Mouse (Mus musculus): Measurements from ENCODE around the gene Klhl10.

Klhl10 gene

DNA sequence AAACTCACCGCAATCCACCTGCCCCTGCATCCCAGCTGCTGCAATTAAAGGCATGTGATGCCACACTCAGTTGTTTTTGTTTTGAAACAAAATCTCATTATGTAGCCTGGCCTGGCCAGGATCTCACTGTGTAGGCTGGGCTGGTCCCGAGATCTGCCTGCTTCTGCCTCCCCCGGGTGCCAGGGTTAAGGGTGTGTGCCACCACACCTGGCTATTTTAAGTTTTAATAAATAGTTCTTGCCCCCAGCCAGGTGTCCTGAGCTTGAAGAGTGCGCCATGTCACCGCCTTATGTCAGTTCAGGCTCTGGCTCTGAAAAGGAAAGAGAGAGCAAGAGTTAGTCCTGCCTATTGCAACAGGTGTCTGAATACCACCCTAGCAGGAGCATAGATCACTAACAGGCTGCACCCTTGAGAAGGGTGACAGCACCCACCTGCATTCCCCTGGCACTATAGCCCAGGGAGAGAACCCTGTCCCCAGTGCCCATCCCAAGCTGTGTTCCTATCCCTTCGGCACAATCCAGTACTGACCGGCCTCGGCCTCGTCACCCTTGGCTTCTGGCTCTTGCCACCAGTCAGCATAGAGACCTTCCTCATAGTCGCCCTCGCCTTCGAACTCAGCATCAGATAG is 32.8 kb upstream of the Klhl10 start:
- DNase-seq: no peak

DNA sequence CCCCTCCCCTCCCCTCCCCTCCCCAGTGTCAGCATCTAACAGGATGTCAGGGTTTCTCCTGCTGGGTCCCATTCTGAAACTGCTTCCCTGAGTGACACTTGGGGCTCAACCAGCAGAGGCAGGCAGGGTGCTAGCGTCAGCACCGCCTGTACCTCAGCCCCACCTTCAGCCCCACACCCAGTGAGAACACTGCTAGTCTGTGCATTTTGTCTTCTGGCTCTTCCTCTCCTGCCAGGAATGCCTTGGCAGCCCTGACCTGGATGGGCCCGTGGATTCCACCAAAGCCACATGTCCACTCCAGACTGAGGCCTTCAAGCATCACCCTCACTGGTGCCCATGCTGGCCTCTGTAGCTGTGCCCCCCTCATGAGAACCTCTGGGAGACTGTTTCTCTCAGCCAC is 32.0 kb upstream of the Klhl10 start:
- no peak for DNase-seq

DNA sequence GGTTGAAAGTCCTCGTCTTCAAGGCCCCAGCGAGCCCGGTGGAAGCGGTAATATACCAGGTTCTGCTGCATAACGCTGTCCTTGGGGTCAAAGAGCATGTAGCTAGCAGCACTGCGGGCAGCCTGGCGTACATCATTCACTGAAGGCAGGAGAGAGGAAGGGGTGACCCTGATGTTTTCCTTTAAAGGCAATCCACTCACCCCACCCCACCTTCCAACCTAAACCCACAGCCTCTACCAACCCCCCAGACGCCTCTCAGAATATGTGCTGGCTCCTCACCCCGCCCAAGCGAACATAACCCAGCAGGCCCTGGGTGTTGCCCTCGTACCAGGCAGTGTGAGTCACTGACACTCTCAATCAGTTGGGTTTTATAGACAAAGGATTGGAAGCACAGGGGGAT is 30.0 kb upstream of the Klhl10 start:
- no peak for DNase-seq

DNA sequence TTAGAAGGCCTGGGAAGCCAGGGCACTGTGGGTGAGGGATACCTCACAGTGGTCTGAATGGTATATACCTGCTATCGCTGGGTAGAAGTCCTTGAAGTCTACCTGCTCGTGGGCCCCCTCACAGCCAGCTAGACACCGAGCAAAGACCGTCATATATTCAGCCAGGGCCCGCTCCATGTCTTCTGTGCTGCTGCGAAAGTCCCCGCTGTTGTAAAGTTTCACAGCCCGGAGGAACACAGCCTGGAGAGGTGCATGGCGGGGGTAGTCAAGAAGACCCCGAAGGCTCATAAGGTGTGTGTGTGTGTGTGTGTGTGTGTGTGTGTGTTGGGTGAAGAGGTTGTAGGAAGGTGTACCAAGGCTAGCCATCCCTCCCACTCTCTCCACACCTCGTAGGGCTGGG is 28.2 kb upstream of the Klhl10 start:
- no peak for DNase-seq

DNA sequence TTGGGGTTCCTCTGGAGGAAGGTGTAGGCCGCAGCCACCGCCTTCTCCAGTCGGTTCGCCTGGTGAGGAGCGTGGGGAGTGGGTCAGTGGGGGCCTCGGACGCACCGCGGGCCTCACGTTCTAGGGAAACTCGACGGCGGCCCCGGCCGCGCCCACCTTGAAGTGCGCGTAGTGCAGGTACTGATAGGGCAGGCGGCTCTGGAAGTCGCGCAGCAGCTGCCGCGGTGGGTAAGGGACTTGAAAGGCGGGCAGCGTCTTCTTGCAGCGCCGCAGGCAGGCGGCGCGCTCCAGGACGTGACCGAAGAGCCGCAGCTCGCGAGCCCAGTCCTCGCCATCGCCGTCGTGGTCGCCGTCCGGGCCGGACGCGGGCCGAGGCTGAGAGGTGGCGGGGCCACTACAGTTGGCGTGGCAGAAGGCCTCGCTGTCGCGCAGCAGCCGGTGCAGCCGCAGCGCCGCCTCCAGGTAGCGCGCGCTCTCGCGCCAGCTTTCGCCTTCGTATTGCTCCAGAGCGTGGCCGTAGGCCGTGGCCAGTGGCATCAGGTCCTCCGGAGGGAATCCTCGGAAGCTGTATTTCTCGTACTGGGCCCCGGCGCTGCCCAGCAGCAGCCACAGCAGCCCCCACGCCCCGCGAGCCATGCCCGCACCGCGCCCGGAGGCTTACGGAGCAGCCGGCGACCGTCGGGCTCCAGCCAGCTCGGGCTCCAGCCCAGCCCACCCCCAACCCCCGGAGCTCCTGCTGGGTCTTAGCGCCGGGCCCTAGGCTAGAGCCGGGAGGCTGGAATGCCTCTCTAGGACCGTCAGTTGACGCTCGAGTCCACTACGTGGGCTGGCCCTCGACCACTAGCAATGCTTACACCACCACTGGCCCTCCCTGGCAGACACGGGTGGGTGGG is 27.4 kb upstream of the Klhl10 start, which contains the start of gene P3h4:
Gene P3h4, minus strand, starts transcription at position 816 of the 893 bp plus-strand sequence.
- DNase-seq: peak; percentile 75

DNA sequence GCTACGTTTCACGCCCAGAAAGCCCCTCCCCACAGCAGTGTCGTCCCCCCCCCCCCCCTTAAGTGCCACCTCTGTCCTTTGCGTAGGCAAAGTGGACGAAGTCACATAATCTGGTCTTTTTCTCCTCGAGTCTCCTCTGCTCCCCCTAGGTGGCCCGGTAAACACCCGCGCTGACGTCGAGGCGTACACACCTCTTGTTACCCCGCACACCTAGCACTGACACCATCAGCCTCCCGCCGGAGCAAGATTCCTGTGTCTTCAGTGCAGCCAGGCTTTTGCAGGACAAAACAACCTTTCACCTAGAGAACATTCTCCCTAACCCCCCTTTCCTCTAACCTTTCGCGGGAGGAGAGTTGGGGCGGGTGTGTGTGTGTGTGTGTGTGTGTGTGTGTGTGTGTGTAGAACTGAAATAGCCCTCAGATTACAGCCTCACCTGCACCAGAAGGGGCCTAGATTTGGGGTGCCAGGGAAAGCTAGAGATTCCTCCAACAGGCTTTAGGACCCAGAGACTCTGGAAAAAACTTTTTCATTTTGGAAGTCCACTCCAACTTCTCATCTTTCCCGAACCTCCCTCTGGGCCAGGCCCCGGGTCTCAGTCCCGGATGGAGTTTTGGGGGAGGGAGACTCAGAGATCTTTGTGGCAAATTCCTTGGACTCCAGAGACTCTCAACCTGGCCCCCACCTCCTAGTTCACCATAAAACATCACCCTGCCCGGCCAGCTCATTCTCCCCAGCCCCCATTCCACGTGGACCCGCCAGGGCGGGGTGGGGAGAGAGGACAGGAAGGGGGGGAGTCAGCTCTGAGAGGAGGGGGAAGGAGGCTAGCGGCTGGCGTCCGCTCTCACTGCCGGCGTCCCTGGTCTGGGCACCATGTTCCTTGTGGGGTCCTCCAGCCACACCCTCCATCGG is 26.5 kb upstream of the Klhl10 start, which contains the start of gene Fkbp10:
Gene Fkbp10, plus strand, starts transcription at position 784 of the 909 bp plus-strand sequence.
- DNase-seq: no peak

DNA sequence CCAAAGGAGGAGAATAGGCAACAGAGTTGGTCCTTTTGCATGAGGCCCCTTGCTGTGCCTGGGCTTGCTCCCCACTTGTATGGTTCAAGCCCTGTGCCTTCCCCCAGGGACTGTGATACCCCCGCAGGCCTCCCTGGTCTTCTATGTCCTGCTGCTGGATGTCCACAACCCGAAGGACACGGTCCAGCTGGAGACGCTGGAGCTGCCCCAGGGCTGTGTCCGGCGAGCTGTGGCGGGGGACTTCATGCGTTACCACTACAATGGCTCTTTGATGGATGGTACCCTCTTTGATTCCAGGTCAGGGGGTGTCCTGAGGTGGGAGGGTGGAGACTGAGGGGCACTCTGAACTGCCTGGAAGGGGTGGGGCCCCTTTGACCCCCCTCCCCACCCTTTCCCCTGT is 20.2 kb upstream of the Klhl10 start:
- DNase-seq: no peak

DNA sequence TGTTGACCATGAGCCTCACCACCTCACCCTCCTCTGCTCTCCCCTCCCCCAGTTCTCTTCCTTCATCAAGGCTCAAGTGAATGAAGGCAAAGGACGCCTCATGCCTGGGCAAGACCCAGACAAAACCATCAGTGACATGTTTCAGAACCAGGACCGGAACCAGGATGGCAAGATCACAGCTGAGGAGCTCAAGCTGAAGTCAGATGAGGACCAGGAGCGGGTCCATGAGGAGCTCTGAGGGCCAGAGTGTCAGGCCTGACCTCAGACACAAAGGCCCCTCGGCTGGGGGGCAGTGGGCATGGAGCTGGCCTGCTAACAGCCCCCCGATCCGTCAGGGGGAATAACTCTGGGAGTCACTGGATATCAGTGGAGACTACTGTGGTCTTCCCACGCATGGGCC is 17.9 kb upstream of the Klhl10 start:
- DNase-seq: no peak

DNA sequence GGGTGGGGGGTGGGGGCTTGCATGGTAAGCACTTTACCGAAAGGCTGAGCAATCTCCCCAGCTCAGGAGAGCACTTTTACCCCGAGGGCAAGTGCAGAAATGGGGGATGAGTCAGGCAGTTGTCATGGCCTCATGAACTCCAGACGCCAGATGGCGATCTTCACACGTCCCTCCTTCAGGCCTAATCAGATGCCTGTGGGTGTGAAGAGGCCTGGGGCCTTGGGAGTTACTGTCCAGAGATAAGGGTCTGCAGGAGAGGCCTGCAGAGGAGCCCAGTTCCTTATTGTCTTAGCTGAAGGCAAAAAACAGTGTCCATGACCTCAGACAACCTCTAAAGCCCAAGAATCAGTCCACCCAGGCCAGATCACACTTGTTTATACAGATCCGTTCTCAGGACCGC is 15.9 kb upstream of the Klhl10 start:
- peak; percentile 62 for DNase-seq

DNA sequence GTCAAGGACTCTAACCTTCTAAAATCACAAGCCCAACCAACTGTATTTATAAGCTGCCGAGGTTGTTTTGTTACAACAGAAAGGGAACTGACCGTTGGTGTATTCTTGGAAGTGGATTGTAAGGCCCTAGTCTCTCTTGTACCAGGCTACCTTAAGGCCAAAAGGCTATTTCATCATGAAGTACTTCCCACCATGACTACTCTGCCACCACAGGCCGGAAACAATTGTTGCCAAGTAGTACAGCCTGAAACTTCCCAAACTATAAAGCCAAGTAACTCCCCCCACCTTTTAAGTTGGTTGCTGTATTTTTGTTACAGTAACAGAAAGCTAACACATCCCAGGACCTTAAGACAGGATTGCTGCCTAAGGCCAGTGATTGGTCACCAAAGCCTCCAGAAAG is 14.9 kb upstream of the Klhl10 start:
- no peak for DNase-seq

DNA sequence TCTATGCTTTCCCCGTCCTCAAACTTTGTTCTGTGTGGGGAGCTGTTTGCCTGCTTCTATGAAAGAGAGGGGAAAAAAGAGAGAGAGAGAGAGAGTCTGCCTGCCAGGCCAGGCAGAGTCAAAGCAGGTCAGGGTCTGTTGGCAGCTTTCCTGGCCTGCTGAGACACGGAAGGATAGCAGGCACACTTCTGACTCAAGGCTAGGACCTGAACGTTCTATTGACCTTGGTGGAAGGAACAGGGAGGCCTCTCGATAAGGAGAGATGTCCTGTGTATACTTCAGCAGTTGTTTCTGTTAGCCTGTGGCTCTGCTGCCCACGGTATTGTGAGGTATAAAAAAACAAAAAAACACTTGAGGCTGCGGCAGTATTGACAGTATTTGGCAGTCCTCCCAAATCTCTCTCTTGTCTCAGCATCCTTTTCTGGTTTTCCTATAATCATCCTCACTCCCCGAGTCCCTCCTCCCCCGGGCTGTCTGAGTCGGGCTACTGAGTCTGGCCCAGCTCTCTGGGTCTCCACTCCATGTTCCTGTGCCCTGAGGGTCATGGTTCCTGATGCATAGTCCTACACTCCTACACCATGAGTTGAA is 13.0 kb upstream of the Klhl10 start:
- no peak for DNase-seq

DNA sequence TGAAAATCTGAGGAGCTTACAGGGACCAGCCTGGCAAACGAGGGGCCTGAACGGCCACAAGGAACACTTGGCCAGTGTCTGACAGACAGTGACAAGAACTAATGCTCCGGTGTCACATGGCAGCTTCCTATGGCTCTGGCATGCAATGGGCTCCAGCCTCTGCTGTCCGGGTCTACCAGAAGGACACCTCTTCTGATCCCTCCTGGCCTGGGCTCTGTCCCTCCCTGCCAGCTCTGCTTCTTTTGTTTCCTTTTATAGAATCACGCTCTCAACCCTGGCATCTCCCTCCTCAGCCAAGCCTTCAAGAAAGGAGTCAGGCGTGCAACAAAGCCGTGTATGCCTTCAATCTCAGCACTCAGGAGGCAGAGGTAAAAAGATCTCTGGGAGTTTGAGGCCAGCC is 11.7 kb upstream of the Klhl10 start:
- DNase-seq: no peak

DNA sequence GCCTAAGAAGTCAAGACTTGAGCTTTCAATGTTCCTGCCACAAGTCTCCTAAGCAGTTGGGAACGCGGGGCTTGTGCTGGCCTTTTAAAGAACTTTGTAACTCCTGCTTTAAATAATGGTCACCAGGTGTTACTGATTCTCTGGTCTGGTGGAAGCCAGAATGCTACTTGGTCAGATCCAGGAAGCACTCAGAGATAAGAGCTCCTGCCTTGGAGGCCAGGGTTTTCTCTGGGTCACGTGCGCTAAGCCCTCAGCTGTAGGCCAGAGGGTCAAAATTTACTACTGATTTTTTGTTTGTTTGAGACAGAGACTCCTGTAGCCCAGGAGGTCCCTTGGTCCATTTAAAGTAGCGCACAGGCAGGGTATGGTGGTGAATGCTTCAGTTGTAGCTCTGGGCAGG is 9.7 kb upstream of the Klhl10 start:
- DNase-seq: no peak

DNA sequence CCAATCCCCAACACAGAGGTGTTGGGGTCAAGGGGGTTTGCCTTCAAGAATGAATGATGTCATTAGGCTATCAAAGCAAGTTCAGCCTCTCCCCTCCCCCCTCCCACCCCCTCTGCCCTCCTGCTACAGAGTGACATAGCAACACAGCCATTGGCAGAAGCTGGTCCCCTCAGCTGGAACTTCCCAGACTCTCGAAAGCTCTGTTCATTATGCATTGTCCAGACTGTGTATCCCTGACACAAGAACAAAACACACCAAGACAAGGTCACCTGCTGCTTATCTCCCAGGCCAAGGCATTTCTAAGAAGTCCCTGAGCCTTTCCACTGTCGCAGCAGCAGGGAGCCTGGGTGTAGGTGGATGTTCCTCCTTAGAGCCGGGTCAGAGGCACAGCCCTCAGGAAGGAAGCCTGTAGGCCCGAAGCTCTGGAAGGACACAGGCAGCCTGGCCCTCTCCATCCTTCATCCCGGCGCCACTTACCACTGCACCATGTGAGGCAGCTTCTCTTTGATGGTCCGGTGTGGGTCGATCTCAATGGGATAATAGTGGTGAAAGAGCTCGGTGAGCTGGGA is 6.0 kb upstream of the Klhl10 start:
- no peak for DNase-seq

DNA sequence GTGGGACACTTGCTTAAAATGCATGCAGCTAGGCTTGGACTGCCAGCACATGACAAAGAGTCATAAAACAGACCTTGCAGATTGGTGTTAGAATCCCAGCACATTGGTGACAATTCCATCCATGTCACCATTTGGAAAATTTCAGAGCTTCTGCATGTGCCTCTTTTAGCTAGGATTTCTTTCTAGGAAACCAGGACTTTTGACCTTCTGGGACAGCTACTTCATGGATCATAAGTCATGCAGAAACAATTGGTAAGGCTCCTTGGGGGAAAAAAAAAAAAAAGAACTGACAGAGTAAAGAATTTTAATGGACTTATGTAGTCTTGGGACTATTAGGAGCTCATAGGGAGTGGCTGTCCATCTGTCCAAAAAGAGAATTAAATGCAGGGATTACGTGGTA is 3.8 kb upstream of the Klhl10 start:
- DNase-seq: no peak

DNA sequence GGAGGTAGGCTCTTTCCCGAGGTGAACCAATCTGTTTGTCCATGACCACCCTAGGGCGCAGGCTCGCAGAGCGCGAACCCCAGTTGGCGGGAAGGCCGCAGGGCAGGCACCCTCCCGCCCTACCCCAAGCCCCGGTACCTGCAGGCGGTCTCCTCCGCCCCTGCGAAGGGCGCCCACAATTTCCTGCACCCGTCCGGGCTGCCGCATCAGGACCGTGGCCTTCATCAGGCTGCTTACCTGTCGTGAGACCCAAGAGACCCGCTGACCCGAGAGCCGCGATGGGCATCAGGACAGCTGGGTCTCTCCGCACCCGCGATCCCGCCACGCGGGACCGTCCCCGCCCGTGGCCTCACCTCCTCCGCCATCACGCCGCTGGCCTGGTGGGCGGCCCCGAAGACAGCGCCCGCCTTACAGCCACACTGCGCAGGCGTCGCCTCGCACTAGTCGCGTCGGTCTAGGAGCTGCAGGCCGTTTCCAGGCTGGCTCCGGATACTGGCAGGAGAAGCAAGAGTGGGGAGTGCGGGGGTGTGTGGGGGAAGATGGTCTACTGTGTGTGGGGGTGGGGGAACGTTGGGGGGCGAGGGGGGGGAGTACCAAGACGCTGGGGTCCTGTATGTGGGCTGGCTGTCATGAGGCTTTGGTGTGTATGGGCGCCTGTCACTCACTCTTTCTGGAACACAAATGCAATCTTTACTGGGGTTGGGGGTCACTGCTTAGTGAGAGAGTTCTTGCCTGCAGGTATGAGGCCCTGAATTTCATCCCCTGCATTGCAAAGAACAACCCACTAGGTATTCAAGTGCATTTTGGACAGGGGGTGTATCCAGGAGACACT is 810 bp upstream of the Klhl10 start:
- DNase-seq: peak; percentile 88

DNA sequence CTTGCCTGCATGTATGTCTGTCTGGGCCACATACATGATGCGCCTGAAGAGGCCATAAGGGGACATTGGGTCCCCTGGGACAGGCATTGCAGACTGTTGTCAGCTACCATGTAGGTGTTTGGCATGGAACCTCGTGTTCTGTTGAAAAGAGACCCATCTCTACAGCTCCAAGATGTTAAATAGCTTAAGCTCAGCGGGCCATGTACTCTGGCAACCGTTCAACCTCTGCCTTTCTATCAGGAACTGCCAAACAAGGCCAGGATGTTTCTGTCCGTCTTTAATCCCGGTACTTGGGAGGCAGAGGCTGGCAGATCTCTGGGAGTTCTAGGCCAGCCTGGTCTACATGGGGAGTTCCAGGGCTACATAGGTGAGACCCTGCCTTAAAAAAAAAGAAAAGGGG is 908 bp downstream of the Klhl10 start:
- DNase-seq: no peak

DNA sequence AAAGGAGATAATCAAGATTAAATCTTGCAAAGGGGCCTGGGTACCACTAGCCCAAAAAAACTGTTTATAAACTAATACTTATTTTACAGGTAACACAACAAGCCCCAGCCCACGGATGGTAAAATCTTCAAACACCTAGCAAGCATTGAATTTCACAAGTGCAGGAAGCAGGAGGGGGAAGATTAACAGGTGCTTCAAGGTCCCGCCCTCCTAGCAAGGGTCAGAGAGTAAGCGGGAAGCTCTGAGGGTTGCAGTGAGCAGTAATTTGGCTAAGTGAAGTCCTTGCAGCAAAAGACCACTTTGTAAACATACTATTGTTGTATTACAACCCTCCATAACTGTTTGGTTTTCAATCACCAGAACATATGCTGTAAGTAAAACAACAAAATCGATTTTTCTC is 15.5 kb downstream of the Klhl10 start:
- DNase-seq: no peak

DNA sequence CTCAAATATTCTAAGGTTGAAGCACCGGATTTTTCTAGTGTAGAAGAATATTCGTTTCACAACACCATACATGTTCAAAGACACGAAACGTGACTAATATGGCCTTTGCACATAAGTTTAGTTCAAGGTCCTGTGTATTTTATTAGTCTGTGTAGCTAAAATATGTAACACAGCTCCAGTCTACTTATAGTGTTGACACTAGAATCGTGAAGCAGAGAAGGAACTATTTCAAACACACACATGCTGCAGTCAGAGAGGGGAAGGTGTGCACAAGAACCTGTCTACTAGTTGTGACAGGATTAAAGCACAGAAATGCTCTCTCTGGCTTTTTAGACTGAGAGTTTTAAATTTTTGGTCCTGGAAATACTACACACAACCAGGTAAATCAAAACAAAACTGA is 16.0 kb downstream of the Klhl10 start:
- no peak for DNase-seq

DNA sequence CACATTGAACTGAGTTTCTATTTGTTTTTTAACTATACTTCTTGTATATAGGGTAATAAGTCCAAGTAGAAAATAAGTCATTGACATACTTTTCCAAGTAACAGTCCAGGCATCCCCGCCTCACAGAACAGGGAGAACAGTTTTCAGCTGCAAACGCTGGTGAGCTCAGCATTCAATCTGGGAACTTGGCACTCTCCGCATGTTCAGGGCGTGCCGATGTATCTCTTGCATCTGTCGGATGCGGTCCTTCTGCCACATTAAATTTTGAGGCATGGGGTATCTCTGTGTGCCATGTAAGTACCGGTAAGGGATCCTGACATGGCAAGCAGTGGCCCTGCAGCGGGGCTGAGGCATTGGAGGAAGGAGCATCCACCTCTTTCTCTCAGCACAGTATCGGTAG is 21.0 kb downstream of the Klhl10 start:
- peak; percentile 37 for DNase-seq

DNA sequence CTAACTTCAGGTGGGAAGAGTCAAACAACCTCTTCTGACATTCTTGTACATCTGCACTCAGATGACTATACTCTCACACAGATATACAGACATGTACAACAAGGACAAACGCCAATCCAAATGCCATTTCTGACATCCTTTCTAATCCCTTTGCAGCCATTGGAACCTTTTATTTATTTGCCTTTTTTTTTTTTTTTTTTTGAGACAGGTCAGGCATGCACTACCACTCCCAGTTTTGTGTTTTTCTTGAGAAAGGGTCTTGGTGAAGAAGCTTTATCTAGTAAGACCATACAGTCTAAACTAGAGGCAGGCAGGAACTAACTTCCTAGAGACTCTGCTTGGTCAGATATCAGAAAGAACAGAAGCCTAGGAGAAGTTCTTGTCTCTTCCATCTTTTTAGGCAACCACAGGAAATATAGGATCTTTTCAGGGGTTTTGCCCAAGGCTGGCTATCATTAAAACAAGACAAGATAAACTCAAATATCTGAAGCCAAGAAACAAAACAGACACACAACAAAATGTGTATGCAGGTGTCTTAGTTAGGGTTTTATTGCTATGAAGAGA is 23.6 kb downstream of the Klhl10 start:
- no peak for DNase-seq
